Mouse (Mus musculus): ENCODE results near the gene Rarb.

Rarb gene

DNA sequence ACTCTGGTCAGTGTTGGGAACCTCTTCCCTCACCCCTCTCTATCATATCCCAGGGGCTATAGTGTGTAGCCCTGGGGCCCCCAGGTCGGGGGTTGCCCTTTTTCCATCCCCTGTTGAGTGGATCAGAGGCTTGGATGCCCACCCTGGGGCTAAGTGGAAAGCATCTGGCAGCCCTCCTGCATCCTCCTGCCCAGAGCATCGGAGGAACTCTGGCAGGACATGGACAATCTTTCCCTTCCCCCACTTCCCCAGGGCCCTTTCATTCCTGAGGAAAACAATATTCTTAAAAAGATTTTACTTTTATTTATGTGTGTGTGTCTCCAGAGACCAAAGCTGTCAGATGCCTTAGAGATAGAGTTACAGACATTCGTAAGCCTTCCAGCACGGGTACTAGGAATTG, 281.5 kb downstream of the Rarb start:
- no peak for DNase-seq (ENCODE audit: low spot score)

DNA sequence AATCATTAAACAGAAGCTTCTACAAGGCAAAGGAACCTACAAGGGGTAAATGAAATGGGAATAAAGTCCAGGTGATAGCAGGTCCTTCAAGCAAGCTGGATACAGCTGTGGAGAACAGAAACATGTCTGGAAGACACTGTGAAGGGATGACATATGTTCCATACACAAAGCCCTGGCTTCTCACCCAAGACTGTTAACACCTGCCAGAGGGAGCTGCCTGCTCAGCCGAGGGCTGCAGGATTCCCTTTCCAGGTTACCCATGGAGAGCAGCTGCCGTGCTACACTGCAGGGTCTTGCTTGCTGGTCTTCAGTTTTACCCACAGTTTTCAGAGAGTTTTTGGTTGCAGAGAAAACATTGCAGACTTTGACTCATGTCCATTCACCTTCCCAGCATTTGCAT, 290.3 kb downstream of the Rarb start:
- DNase-seq (ENCODE audit: low spot score), result no peak

DNA sequence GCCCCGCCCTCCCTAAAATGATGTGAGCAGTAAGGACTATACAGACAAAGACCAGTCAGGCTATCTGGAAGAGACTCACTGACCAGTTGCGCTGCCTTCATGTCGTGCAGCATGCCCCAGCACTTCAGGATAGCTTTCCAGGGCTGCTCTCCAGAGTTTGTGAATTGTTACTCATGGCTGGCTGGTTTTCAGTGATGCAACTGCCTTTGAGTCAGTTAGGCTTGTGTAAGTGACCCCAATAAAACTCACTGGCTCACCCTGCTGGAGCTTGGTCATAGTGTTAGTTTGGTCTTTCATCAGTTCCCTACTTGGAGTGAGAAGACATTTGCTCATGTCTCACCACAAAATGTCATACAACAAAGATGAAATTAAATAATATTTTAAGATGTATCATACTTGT, 292.8 kb downstream of the Rarb start:
- DNase-seq (ENCODE audit: low spot score), result no peak

DNA sequence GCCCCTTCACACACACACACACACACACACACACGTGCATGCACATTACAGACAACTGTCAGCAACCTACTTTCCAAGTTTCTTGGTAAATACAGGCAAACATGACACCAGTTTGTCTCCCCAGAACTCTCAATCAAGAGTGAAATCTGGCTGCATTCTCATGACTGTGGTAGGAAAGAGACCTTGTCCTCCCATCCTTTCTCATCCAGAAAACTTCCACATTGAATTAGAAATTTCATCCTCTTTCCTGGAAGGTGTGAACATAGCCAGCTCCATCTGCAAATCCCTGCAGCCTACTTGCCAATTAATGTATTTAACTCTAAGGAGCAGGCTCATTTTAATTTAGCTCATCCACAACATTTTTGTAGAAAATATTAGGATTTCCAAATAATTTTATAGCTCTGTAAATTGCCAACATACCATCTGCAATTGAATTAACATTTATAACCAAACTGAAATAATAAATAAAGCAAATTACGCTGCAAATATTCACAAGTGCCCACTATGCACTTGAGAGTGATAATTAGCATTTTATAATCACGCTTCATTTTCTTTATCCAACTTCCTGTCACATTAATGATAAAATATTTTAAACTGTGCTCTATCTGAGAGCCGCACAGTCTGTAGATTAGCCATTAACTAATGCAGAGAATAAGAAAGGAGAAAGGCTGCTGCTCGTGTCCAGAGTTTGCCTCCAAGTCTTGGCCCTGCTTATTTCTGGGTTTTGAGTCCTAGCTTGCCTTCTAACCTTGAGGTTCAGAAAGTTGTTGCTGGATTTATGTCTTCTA, 293.6 kb downstream of the Rarb start:
- no peak for DNase-seq (ENCODE audit: low spot score)

DNA sequence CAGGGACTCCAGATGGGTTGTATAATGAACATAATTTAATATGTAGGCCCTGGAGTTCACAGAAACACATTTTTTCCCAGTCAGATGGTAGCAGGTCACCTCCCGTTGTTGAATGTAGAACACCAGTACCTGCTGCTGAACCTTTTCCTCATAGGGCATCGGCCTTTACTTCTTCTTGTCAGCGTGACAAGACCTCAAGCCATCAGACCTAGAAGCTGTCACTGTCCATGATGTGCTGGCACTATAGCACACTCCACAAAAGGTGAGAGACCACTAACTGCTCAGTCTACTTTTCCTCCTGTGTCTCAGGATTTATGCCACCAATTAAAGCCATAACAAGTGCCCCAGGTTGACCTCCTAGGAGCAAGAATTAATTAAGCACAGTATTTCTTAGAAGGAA, 296.1 kb downstream of the Rarb start:
- no peak for DNase-seq (ENCODE audit: low spot score)

DNA sequence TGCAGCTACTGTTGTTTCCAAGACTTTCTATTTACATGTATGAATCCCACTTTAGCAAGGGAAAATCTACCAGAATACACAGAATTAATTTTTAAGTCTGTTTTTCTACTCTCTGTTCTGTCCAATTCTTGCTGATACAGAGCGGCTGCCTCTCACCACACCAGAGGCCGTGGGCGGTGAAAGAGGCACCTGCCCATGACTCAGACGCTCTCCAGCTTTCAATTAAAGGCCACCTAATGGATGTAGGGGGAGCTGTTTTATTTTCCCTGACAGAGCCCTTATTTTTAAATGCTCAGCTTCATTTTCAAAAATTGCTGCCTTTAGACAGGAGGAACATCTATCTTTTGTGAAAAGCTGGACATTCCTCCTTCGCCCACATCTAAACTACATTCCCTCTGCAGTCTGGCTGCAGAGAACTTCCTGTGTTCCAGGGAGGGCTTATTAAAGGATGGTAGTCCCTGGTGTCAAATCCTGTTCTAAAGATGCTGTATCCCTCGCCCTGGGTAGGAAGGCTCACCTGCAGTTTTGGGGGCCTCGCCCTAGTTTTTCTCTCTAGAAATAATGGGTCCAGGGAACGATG, 299.3 kb downstream of the Rarb start:
- DNase-seq (ENCODE audit: low spot score), result no peak

DNA sequence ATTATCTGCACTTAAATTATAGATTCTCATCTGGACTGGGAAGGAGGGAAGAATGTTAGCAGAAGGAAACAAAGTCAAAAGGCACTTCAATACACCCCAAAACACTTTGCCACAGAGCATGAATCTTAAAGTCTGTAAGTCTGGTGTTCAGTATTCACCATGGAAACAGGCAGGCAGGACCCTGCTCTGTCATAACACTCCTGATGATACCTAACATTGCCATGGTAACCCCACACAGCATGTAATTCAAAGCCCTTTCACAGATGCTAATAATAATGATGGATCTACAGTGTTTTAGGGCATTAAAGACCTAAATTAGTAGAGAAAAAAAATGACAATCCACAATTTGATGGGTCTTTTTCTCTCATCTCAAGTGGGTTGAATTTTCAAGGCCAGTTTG, 301.0 kb downstream of the Rarb start:
- no peak for DNase-seq (ENCODE audit: low spot score)

DNA sequence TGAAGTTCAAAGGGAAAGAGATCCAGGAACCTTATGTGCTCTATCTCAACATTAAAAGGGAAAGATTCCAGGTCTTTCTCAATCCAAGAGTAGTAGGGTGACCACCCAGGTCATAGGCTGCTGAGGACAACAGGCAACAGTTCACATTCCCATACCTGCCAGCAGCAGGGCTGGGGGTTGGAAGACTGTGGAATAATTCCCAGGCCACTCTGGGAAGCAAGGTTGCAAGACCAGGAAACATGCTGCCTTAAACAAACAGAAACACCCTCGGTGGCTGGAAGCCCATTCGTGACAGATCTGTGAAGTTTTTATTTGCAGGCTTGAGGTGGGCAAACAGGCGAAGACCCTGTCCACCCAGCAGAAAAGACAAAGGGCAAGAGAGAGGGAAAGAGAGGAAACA, 303.2 kb downstream of the Rarb start:
- DNase-seq (ENCODE audit: low spot score), result no peak

DNA sequence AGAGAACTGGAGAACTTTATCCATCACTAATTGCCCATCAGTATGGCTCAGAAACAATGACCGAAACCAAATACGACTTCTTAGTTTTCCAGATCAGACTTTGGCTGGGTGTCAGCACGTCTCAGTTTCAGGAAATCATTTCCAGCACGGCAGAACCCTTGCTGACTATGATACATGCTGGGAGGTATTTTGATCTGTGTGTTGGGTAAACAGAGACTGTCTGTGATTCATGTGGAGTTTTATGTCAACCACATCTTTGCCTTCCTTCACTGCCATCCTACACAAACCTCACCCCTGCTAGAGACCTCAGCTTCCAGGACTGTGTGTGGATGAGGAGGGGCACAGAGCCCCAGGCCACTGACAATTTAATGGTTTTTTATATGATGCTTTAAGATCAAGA, 308.4 kb downstream of the Rarb start:
- DNase-seq (ENCODE audit: low spot score), result no peak

DNA sequence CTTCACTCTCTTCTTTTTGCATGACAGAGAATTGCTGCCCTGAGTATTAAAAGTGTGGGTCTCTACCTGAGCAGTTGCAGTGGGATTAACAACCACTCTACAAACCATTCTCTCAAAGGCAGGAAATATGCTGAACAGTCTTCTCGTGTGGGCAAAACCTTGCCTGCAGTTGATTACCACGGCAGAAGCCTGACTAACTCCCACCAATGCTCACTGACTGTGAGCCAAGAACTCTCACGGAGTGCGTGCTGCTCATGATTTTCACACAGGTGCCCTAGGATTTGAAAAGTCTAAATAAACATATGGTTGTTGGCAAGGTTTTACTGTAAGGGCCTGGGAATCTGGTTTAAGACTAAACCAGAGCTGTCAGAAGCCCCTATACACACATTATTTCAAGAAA, 309.1 kb downstream of the Rarb start:
- DNase-seq (ENCODE audit: low spot score), result no peak

DNA sequence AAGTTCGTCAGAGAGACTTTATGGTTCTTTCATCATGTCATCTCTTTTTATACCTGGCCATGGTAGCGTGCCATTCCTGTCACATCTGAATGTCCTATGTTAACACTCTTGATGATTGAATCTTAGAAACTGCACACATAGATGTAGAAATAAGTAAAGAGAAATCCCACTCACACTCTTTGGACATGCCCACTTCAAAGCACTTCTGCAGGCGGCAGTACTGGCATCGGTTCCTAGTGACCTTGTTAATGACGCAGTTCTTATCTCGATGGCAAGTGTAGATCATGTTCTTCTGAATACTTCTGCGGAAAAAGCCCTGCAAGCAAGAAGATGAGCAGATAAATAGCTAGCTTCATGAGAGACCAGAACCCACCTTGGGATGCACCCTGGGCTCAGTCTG, 310.2 kb downstream of the Rarb start:
- DNase-seq (ENCODE audit: low spot score), result no peak

DNA sequence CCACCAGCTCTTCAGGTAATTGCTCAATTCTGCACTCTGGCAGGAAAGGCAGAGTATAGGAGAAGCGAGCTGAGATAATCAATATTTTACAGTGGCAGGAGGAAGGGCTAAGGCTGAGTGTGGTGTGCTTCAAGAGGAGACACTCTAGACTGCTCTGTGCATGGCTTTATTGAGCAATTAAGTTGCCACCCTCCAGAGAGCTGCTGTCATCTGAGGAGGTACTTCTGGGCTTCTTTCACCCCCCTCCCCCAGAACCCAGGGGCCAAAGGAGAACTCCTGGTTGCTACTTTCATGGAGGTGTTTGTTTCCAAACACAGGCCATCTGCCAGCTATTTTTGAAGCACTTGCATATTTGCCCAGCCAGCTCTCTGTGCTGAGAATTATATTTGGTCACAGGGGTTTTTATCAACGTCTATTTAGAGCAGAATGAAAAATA, 321.7 kb downstream of the Rarb start:
- no peak for DNase-seq (ENCODE audit: low spot score)

DNA sequence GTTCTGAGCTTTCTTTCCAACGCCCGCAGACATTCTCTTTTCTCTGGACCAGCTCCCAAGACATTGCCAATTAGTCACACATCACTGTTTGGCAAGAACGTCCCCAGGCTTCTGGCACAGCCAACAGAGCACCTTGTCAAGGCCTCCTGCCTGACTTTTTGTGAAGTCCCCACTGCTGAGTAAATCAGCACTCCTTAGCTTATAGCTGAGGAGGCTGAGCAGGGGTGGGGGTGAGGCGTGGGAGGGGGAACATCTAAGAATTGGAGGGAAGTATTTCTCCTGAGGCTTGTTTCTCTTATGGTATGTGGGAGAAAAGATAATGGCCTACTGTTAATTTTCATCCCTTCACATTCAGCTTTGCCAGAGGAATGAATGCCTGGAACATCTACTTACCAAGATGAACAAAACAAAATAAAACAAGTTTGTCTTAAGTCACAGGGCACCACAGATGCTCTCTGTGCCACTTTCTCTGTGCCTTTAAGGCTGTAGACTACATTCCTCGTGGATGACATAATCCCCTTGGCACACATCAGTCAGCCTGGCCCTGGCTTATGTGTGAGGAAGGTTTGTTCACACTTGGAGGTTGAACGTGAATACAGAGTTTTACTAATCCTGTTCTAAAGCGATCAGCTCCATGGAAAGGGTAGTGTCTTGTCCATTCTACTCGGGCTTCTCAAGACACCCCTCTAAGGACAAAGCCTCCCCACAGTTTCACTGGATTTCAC, 335.1 kb downstream of the Rarb start:
- peak; percentile 16 for DNase-seq (ENCODE audit: low spot score)

DNA sequence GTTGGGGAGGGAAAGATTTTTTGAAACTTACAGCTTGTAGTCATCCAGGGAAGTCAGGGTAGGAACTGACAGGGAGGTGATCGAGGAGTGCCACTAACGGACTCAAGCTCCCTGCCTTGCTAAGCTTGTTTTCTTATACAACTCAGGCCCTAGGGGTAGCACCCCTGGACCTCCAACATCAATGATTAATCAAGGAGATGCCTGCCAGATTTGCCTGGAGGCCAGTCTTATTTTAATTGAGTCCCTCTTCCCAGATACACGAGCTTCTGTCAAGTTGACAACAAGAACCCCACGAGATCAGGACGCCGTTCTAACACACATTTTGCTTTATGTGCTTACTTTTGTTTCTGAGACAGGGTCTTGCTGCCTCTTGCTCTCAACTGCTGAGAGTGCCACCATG, 338.3 kb downstream of the Rarb start:
- no peak for DNase-seq (ENCODE audit: low spot score)

DNA sequence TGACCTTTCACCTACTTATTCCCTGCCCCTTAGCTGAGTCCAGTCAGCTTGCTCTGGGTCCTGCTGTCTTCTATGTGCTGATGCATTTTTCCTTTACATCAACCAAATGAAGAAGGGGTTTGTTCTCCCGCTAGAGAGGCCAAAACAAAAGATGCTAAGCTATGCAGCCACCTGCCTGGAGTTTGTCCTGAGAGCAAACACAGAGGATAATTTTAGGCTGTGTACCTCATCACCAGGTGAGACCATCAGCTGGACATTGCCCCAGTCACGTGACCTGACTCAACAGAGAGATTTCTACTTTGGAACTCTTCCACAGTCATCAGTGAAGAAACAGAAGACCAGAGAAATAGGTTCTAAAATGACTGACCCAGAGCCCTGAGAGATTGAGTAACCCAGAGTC, 339.4 kb downstream of the Rarb start:
- no peak for DNase-seq (ENCODE audit: low spot score)

DNA sequence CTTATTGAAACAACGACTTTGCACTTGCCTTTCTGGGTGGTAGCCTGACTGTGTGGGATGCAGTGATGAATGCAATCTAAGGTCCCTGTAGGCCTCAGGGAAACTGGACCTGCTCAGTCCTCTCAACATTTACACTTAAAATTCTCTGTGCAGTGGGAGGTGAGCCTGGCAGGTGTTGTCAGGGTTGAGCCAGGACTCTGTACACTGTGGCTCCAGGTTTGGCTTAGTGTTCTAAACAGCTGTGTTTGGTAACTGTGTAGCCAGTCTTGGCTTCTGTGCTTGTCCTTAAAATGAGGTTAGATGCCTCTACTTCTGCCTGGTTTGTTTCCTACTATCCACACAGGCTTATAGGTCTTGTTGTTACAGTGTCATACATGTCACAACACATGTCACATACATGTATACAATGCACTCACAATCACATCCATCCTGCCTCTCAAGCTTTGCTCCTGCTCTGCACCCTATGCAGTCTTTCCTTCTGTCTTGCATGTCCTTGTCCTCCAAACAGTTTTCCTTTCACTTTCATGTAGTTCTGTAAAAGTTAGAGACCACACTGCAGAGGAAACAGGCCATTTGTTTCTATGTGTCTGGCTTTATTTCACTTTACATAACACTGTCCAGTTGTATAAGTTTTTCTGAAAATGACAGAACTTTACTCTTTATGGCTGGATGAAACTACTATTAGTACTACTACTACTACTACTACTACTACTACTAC, 340.2 kb downstream of the Rarb start:
- DNase-seq (ENCODE audit: low spot score), result no peak

DNA sequence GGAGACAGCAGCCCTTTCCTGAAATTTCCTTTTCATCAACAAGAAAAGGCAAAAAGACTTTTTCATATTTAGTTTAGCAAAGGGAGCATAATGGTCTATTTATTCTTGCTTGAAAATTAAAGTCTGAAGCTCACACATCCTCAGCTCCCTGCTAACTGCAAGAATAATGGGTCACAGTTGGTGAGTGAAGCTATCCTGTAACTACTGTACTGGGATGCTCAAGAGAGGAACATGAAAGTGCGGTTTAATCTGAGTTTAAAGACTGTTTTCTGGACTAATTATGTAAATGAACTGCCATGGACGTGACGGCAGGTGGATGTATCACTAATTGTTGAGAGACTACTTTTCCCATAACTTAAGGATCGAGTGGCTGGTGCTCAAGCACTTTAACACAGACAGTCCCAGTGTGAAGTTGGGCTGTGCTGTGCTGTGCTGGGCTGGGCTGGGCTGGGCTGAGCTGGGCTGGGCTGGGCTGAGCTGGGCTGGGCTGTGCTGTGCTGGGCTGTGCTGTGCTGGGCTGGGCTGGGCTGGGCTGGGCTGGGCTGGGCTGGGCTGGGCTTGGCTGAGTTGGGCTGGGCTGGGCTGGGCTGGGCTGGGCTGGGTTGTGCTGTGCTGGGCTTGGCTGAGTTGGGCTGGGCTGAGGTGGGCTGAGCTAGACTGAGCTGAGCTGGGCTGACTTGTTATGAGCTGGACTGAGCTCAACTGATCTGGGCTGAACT, 370.5 kb downstream of the Rarb start:
- peak; percentile 69 for DNase-seq (ENCODE audit: low spot score)

DNA sequence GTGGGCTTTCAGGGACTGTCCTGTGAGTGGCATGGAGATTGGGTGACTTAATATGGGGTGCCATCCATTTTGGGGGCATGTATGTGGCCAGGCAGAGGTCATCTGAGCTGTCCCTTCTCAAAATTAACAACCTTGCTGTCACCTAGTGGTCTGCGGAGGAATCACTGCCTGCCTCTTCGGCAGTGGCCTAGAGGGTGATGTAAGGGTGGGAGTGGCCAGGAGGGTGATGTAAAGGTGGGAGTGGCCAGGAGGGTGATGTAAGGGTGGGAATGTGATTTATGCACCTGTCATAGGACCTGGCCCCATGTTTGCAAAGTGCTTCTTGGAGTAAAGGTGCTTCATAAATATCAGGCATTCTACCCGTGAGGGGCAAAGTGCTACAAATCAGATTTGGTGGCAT, 371.4 kb downstream of the Rarb start:
- DNase-seq (ENCODE audit: low spot score), result peak; percentile 70

DNA sequence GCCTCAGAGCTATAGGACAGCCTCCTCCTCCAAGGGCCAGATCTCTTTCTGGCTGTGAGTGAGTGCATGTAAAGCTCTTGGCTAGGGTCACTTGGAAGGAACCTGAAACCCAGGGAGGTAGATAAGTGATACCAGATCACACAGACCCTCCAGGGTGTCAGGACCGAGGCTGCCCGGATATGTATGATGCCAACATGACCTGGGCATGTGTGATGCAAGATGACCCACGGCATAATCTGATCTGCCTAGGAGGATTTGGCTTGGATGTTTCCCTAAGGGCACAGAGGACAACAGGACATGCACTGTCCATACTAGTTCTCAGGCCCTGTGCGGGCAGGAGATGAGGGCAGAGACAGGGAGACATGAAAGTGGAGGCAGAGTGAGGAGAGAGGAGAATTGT, 374.1 kb downstream of the Rarb start:
- DNase-seq (ENCODE audit: low spot score), result no peak

DNA sequence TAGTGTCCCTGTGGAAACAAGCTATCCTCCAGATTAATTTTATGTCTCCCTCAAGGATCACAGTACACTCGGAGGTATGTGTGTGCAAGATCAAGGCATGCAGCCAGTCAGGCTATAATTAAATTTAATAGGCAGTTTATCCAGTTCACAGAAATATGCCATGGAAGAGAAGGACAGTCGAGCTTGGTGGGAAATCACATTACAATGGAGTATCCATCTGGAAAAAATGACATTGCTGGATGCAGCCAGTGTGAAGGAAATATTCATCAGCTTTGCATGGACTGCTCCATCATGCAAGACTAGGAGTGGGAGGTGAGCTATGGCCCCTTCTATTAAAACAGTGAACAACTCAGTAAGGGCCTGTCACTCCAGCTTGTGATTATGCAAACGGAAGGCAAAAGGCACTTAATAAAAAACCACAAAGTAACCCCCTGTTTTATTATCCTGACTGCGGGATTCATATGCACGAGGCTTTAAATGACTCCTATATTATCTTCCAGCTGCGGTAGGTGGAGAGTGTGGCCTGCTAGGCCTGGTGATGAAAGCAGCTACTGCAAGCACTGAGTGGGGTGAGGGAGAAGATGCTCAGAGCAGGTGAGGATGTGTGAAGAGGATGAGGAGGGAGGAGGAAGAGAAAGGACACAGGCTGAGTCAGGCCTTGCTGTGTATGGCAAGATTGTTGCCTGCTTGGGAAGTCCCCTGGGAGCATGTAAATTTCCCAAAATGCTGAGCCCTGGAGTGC, 379.4 kb downstream of the Rarb start:
- no peak for DNase-seq (ENCODE audit: low spot score)

DNA sequence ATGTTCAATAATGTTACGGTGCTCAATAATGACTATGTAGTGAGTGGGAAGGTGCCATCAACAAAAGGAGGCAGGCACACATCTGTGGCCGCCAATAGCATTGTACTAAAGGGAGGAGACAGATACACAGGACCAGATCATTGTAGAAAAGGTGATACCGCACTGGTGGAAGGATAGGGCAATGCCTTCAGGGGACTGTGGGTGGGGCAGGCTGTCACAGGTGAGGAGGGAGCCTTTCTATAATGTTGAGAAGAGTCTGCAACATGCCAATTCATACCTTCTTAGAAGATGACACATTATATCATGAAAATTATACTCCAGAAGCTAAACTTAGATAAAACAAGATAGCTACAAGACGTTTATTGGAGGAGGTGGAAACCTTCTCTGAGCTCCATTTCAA, 381.6 kb downstream of the Rarb start:
- no peak for DNase-seq (ENCODE audit: low spot score)
